Mouse (Mus musculus) CD4-positive, CD25-positive, alpha-beta regulatory T cell, adult 9 weeks (primary cell): ENCODE results near the gene Olfr535. TPM values are rescaled to one million over a fixed set of nuclear protein-coding genes. Genes with fewer than 3 reads are reported as not detected.

Source experiments
- polyA plus RNA-seq: library from polyadenylated mRNA; unstranded; fragments of 100-300 nt; shearing (Covaris generic); gene quantifications from one replicate; pipeline ENCODE4 v1.2.1, GENCODE M21; 2017

Gene Olfr535
- polyA plus RNA-seq, result not detected

DNA sequence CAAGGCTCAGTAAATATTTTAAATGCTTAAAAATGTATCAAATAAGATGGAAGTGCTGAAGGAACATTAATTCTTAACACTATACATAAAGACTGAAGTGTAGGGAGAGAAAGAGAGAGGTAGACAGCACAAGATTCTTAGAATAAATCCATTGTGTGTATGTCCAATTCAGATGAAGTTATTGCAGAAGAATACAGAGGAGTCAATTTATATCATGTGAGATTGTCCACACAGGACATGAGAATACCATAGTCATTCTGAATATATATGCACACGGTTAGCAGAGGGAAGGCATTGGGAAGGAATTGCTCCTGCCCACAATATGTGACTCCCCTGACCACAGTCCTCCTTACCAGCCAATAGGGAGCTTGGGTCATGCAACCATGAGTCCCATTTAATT is at the start of gene Olfr535:
TSS of gene Olfr535 (plus strand) at position 301 of the 400 bp plus-strand sequence.

GRCm38 (mm10) chr7:140463070-140463469 is 20.9 kb upstream of the Olfr535 start, which contains the start of gene Olfr533:
Gene Olfr533 (plus strand): TSS chr7:140463370.

GRCm38 (mm10) chr7:140507346-140508021 is 23.5 kb downstream of the Olfr535 start, which contains the start of gene Olfr536:
Gene Olfr536 (minus strand): TSS chr7:140507396.

Other genes with a start within 250 kb of the Olfr535 start
- 1.7 TPM for gene 5830411N06Rik, start 236.9 kb upstream of the Olfr535 start, polyA plus RNA-seq
- gene Olfr525, start 163.4 kb upstream of the Olfr535 start, polyA plus RNA-seq, result 0.17 TPM
- gene Olfr527, start 150.2 kb upstream of the Olfr535 start, polyA plus RNA-seq, result not detected
- 0.20 TPM for gene Olfr60, start 122.5 kb upstream of the Olfr535 start, polyA plus RNA-seq
- gene Olfr530, start 107.9 kb upstream of the Olfr535 start, polyA plus RNA-seq, result not detected
- not detected for gene Olfr531, start 81.3 kb upstream of the Olfr535 start, polyA plus RNA-seq
- not detected for gene Olfr532, start 62.6 kb upstream of the Olfr535 start, polyA plus RNA-seq
- not detected for gene Olfr533, start 20.8 kb upstream of the Olfr535 start, polyA plus RNA-seq
- not detected for gene Olfr536, start 23.2 kb downstream of the Olfr535 start, polyA plus RNA-seq
- not detected for gene Olfr538, start 83.7 kb downstream of the Olfr535 start, polyA plus RNA-seq
- gene Olfr46, start 117.1 kb downstream of the Olfr535 start, polyA plus RNA-seq, result not detected
- not detected for gene Olfr61, start 144.8 kb downstream of the Olfr535 start, polyA plus RNA-seq
- gene Olfr53, start 162.2 kb downstream of the Olfr535 start, polyA plus RNA-seq, result not detected
- 0.02 TPM for gene Olfr539, start 175.7 kb downstream of the Olfr535 start, polyA plus RNA-seq
- not detected for gene Olfr45, start 197.7 kb downstream of the Olfr535 start, polyA plus RNA-seq
- gene Olfr541, start 213.1 kb downstream of the Olfr535 start, polyA plus RNA-seq, result not detected